Mouse (Mus musculus): ENCODE data around the gene Acvr1.

The Acvr1 gene

GRCm38 (mm10) chr2:58521621-58522020, 45.3 kb downstream of the Acvr1 start:
- no peak for DNase-seq (ENCODE audit: low read depth in 1 of 2, low spot score in 2 of 2)

- no peak for DNase-seq (ENCODE audit: low read depth in 1 of 2, low spot score in 2 of 2)
Measured at GRCm38 (mm10) chr2:58520727-58521126, 46.2 kb downstream of the Acvr1 start.

- no peak for DNase-seq (ENCODE audit: low read depth in 1 of 2, low spot score in 2 of 2)
Measured at GRCm38 (mm10) chr2:58518517-58518916, 48.4 kb downstream of the Acvr1 start.

- no peak for DNase-seq (ENCODE audit: low read depth in 1 of 2, low spot score in 2 of 2)
Measured at GRCm38 (mm10) chr2:58516920-58517319, 50.0 kb downstream of the Acvr1 start.

- DNase-seq (ENCODE audit: low read depth in 1 of 2, low spot score in 2 of 2), result no peak
Measured at GRCm38 (mm10) chr2:58516000-58516399, 51.0 kb downstream of the Acvr1 start.

- DNase-seq (ENCODE audit: low read depth in 1 of 2, low spot score in 2 of 2), result no peak
Measured at GRCm38 (mm10) chr2:58514489-58514888, 52.5 kb downstream of the Acvr1 start.

GRCm38 (mm10) chr2:58513212-58513611, 53.7 kb downstream of the Acvr1 start:
- DNase-seq (ENCODE audit: low read depth in 1 of 2, low spot score in 2 of 2), result no peak

- DNase-seq (ENCODE audit: low read depth in 1 of 2, low spot score in 2 of 2), result no peak
Measured at GRCm38 (mm10) chr2:58510192-58510591, 56.8 kb downstream of the Acvr1 start.

GRCm38 (mm10) chr2:58505306-58506090, 61.5 kb downstream of the Acvr1 start:
- DNase-seq (ENCODE audit: low read depth in 1 of 2, low spot score in 2 of 2), result no peak

- no peak for DNase-seq (ENCODE audit: low read depth in 1 of 2, low spot score in 2 of 2)
Measured at GRCm38 (mm10) chr2:58496647-58497410, 70.1 kb downstream of the Acvr1 start.

- no peak for DNase-seq (ENCODE audit: low read depth in 1 of 2, low spot score in 2 of 2)
Measured at GRCm38 (mm10) chr2:58495271-58495670, 71.7 kb downstream of the Acvr1 start.

GRCm38 (mm10) chr2:58493685-58494635, 73.0 kb downstream of the Acvr1 start:
- no peak for DNase-seq (ENCODE audit: low read depth in 1 of 2, low spot score in 2 of 2)

GRCm38 (mm10) chr2:58489275-58489674, 77.7 kb downstream of the Acvr1 start:
- no peak for DNase-seq (ENCODE audit: low read depth in 1 of 2, low spot score in 2 of 2)

- no peak for DNase-seq (ENCODE audit: low read depth in 1 of 2, low spot score in 2 of 2)
Measured at GRCm38 (mm10) chr2:58488404-58488803, 78.6 kb downstream of the Acvr1 start.

GRCm38 (mm10) chr2:58487279-58487560, 79.7 kb downstream of the Acvr1 start:
- DNase-seq (ENCODE audit: low read depth in 1 of 2, low spot score in 2 of 2), result no peak

GRCm38 (mm10) chr2:58486441-58487278, 80.3 kb downstream of the Acvr1 start:
- no peak for DNase-seq (ENCODE audit: low read depth in 1 of 2, low spot score in 2 of 2)

GRCm38 (mm10) chr2:58485683-58486082, 81.3 kb downstream of the Acvr1 start:
- DNase-seq (ENCODE audit: low read depth in 1 of 2, low spot score in 2 of 2), result no peak

- DNase-seq (ENCODE audit: low read depth in 1 of 2, low spot score in 2 of 2), result no peak
Measured at GRCm38 (mm10) chr2:58485152-58485551, 81.8 kb downstream of the Acvr1 start.

- DNase-seq (ENCODE audit: low read depth in 1 of 2, low spot score in 2 of 2), result no peak
Measured at GRCm38 (mm10) chr2:58484284-58484965, 82.5 kb downstream of the Acvr1 start.
